Mouse (Mus musculus) heart, embryonic 14.5 days (tissue): ENCODE data around the gene Spty2d1. TPM values are rescaled to one million over a fixed set of nuclear protein-coding genes. Genes with fewer than 3 reads are reported as not detected.

Source experiments
- ATAC-seq: fragments of 200-750 bp; cut with Nextera tagmentation; 2 replicates; pipeline ENCODE4 v1.8.0; 2017; ENCODE audit warnings: low read depth, moderate TSS enrichment; ENCODE audit not compliant: insufficient number of reproducible peaks, insufficient read depth, low FRiP score
- H3K27ac ChIP-seq, 2 experiments: fragments of 200-500 bp in 1 of 2; fragments of 300-500 bp in 1 of 2; sonication (generic) in 1 of 2; replicated peaks in 1 of 2; 2 replicates each; pipeline ENCODE4 v1.5.1; 2012 to 2014; ENCODE audit warnings: low read depth in 2 of 2, low read length in 2 of 2, control low read depth in 1 of 2, mild to moderate bottlenecking in 1 of 2, mixed read lengths in 1 of 2; ENCODE audit not compliant: control insufficient read depth in 1 of 2, insufficient read depth in 1 of 2
- H3K27me3 ChIP-seq: fragments of 300-500 bp; sonication (generic); 2 replicates; pipeline ENCODE4 v1.6.1; 2014; ENCODE audit warnings: mild to moderate bottlenecking, low read length, control low read depth; ENCODE audit not compliant: control insufficient read depth, insufficient read depth
- H3K36me3 ChIP-seq: fragments of 300-500 bp; sonication (generic); 2 replicates; pipeline ENCODE4 v1.6.1; 2014; ENCODE audit warnings: mild to moderate bottlenecking, control low read depth, low read length, mixed read lengths; ENCODE audit not compliant: control insufficient read depth, insufficient read depth
- H3K4me1 ChIP-seq, 2 experiments: fragments of 200-500 bp in 1 of 2; fragments of 300-500 bp in 1 of 2; sonication (generic) in 1 of 2; 2 replicates each; pipeline ENCODE4 v1.6.1; 2012 to 2014; ENCODE audit warnings: low read length in 2 of 2, control low read depth in 1 of 2, mixed read lengths in 1 of 2; ENCODE audit not compliant: control insufficient read depth in 2 of 2, insufficient read depth in 2 of 2
- H3K4me2 ChIP-seq: fragments of 300-500 bp; sonication (generic); 2 replicates; pipeline ENCODE4 v1.6.1; 2014; ENCODE audit warnings: mild to moderate bottlenecking, low read length
- H3K4me3 ChIP-seq, 2 experiments: fragments of 200-500 bp in 1 of 2; fragments of 300-500 bp in 1 of 2; sonication (generic) in 1 of 2; 2 replicates each; pipeline ENCODE4 v1.5.1; 2012 to 2014; ENCODE audit warnings: low read length in 2 of 2, mild to moderate bottlenecking in 2 of 2, control low read depth in 1 of 2, low read depth in 1 of 2, moderate library complexity in 1 of 2; ENCODE audit not compliant: control insufficient read depth in 1 of 2, insufficient read depth in 1 of 2
- H3K9ac ChIP-seq: fragments of 300-500 bp; sonication (generic); 2 replicates; pipeline ENCODE4 v1.6.1; 2014; ENCODE audit warnings: mild to moderate bottlenecking, low read length
- H3K9me3 ChIP-seq: fragments of 300-500 bp; sonication (generic); 2 replicates; pipeline ENCODE4 v1.6.1; 2016; ENCODE audit warnings: low read length, control low read depth; ENCODE audit not compliant: control insufficient read depth
- WGBS: fragments of 180-500 bp; shearing (Covaris S2); extraction: QIAGEN DNeasy Blood & Tissue Kit; methylation state at CpG from one replicate; pipeline ENCODE4 v1.1.7; 2014; 5-methylcytosine and 5-hydroxymethylcytosine counted together
- polyA plus RNA-seq: library from polyadenylated mRNA; unstranded; fragments of >200 nt; fragmentation: Nextera tagmentation; extraction: Ambion mirVana; gene quantifications from 2 replicates; pipeline ENCODE4 v1.2.1, GENCODE M21; 2014

The Spty2d1 gene
- polyA plus RNA-seq, 1 experiment from 2014 or later, result 14.0 TPM

DNA sequence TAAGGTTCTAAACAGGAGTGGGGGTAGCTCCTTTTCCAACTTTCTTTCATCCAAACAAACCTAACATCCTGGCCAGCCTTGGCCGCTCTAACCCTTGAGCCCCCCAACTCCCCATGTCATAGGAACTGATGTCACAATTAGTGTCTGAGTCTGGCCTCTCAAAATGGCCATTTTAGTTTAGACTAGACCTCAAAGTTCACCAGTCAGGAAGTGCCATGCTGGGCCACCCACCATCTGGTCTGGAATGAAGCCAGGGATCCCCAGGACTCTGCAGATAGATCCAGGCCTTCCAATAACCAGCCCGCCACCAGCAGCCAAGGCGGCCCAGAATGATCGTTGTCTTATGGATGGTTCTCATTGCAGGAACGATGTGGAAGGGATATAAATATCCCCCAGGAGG is 21.6 kb downstream of the Spty2d1 start:
- peak overlapping the region in 1 of 2 experiments; percentile 62; a peak in 3 of 4 replicates for H3K27ac ChIP-seq
- no peak for ATAC-seq
- H3K4me1 ChIP-seq, result peaks cover 0 to 6% of the 10 kb centered on the region in 2 experiments; a peak in 1 of 4 replicates
- WGBS, result 52% methylated on average over 5 of the region's 5 CpGs
- H3K9me3 ChIP-seq, result no peaks in the 10 kb centered on the region
- H3K27me3 ChIP-seq, result no peaks in the 10 kb centered on the region
- no peak overlapping the region for H3K4me2 ChIP-seq
- peaks cover 15% of the 10 kb centered on the region for H3K36me3 ChIP-seq
- no peak overlapping the region for H3K9ac ChIP-seq
- H3K4me3 ChIP-seq, result no peak overlapping the region

DNA sequence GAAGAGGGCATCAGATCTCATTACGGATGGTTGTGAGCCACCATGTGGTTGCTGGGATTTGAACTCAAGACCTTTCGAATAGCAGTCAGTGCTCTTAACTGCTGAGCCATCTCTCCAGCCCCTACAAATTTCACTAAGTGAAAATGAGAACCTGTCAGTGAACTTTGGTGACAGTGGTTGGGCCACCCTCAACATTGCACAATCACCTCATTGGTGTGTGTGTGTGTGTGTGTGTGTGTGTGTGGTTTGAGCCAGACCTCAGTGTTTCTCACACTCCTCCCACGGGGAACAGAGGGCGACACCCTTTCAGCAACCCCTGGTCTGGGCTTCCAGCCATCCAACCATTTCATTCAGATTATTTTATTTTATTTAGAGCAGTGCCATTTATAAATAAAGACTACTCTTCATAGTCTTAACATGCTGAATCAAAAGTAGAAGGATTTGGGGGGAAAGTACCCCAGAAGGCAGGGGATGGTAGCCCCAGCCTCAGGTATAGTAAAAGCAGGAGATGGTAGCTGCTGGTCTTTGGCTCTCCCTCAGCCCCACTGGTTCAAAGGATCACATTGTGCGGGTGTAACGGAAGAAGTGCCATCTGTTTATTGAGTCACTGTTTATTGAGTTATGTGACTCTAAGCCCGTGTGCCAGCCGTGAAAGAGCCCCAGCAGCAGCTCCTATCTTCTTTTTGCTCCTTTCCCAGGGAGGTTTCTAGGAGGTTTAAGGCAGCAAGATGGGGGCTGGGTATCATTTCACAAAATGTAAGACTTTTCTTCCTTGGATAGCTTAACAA is 22.3 kb downstream of the Spty2d1 start:
- 59% methylated on average over 8 of the region's 8 CpGs for WGBS
- no peak for ATAC-seq
- peaks cover 10% of the 10 kb centered on the region; the same call in 1 of the 2 replicates for H3K36me3 ChIP-seq
- H3K9me3 ChIP-seq, result no peaks in the 10 kb centered on the region
- H3K4me3 ChIP-seq, result no peak overlapping the region
- H3K27me3 ChIP-seq, result no peaks in the 10 kb centered on the region
- peaks cover 0 to 6% of the 10 kb centered on the region in 2 experiments; a peak in 1 of 4 replicates for H3K4me1 ChIP-seq
- no peak overlapping the region; a peak in 1 of 4 replicates for H3K27ac ChIP-seq
- no peak overlapping the region for H3K9ac ChIP-seq
- no peak overlapping the region for H3K4me2 ChIP-seq

GRCm38 (mm10) chr7:46983280-46983679 is 24.9 kb downstream of the Spty2d1 start, which contains the start of gene Gm9999:
Gene Gm9999 (plus strand): TSS chr7:46983580.
- WGBS, result 88% methylated on average over 3 of the region's 3 CpGs

GRCm38 (mm10) chr7:46975456-46975855 is 32.8 kb downstream of the Spty2d1 start:
- H3K9ac ChIP-seq, result no peak overlapping the region
- no peak overlapping the region for H3K27ac ChIP-seq
- no peak overlapping the region for H3K4me2 ChIP-seq
- H3K27me3 ChIP-seq, result no peaks in the 10 kb centered on the region
- no peaks in the 10 kb centered on the region for H3K9me3 ChIP-seq
- H3K36me3 ChIP-seq, result no peaks in the 10 kb centered on the region
- no peak for ATAC-seq
- H3K4me1 ChIP-seq, result no peaks in the 10 kb centered on the region
- WGBS, result 84% methylated on average over 11 of the region's 11 CpGs
- no peak overlapping the region for H3K4me3 ChIP-seq

More at GRCm38 (mm10) chr7:46983280-46983679, 24.9 kb downstream of the Spty2d1 start, which contains the start of gene Gm9999:
- no peak for ATAC-seq
- peaks cover 0 to 6% of the 10 kb centered on the region in 2 experiments; a peak in 1 of 4 replicates for H3K4me1 ChIP-seq
- H3K9me3 ChIP-seq, result no peaks in the 10 kb centered on the region
- no peaks in the 10 kb centered on the region for H3K36me3 ChIP-seq
- H3K27ac ChIP-seq, result no peak within 1 kb of the TSS
- H3K9ac ChIP-seq, result no peak within 1 kb of the TSS
- H3K4me2 ChIP-seq, result no peak within 1 kb of the TSS
- no peak within 1 kb of the TSS for H3K4me3 ChIP-seq
- no peaks in the 10 kb centered on the region for H3K27me3 ChIP-seq

GRCm38 (mm10) chr7:46974648-46975047 is 33.6 kb downstream of the Spty2d1 start:
- 86% methylated on average over 4 of the region's 4 CpGs for WGBS
- Histone ChIP-seq H3K9me3 (no peaks in the 10 kb centered on the region), H3K4me1 (no peaks in the 10 kb centered on the region), H3K27ac (no peak overlapping the region), H3K9ac (no peak overlapping the region), H3K4me3 (no peak overlapping the region), H3K36me3 (no peaks in the 10 kb centered on the region), H3K27me3 (no peaks in the 10 kb centered on the region), H3K4me2 (no peak overlapping the region)
- ATAC-seq, result no peak

DNA sequence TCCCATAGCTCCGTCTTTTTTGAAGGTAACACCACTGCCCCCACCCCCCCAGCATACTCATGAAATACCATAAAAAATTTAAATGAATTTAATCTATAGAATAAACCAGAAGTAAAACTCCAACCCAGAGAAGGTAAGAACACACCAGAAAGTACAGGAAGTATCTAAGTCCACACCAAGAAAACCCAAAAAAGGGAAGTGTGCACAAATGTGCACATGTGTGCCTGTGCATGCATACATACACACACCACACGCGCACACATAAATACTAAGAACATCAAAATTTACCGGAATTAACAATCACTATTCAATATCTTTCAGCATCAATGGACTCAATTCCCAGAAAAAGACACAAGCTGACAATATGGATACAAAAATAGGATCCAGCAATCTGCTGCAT is 38.3 kb downstream of the Spty2d1 start:
- H3K4me3 ChIP-seq, result no peak overlapping the region
- no peaks in the 10 kb centered on the region for H3K9me3 ChIP-seq
- H3K4me1 ChIP-seq, result no peaks in the 10 kb centered on the region
- H3K9ac ChIP-seq, result no peak overlapping the region
- H3K27me3 ChIP-seq, result no peaks in the 10 kb centered on the region
- no peaks in the 10 kb centered on the region for H3K36me3 ChIP-seq
- ATAC-seq, result no peak
- no peak overlapping the region for H3K27ac ChIP-seq
- H3K4me2 ChIP-seq, result no peak overlapping the region
- 89% methylated on average over 4 of the region's 4 CpGs for WGBS

DNA sequence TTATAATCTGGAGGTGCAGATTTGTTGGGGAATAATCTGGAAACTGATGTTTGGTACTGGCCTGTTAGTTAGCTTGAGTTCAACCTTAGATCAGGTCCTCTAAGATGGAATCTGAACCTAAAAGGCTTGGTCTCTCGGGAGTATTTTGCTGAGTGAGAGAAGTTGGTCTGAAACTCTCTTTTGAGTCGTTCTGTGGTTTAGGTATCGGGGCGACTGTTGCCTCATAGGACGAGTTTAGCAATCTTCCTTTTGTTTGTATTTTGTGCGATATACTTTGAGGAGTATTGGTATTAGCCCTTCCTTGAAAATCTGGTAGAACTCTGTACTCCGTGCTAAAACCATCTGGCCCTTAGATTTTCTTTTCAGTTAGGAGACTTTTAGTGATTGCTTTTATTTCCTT is 44.1 kb downstream of the Spty2d1 start:
- H3K9ac ChIP-seq, result no peak overlapping the region
- peaks cover 6 to 15% of the 10 kb centered on the region in 2 experiments for H3K4me1 ChIP-seq
- no peak overlapping the region for H3K4me2 ChIP-seq
- no peak overlapping the region for H3K27ac ChIP-seq
- H3K4me3 ChIP-seq, result no peak overlapping the region
- H3K27me3 ChIP-seq, result no peaks in the 10 kb centered on the region
- H3K9me3 ChIP-seq, result no peaks in the 10 kb centered on the region
- H3K36me3 ChIP-seq, result no peaks in the 10 kb centered on the region
- 72% methylated on average over 7 of the region's 7 CpGs for WGBS
- ATAC-seq, result no peak
